Mouse (Mus musculus) kidney, adult 2 months (tissue): ENCODE measurements around the gene Csnk2a1. TPM values are rescaled to one million over a fixed set of nuclear protein-coding genes. Genes with fewer than 3 reads are reported as not detected.
A peak's percentile ranks its signal among the peaks of the same experiment; 100 is the strongest.
"Not testable (repeated sequence)": the region's sequence is repeated elsewhere in the genome, so short reads cannot be mapped to it uniquely, and the experiment has no call there.

ENCODE experiments used
- DNase-seq: peaks from one replicate; pipeline ENCODE4 v3.0.0; 2021
- H3K27ac ChIP-seq: fragments of 200-500 bp; 2 replicates; pipeline ENCODE4 v1.5.1; 2012; ENCODE audit warnings: low read depth, low read length, control low read depth, inconsistent platforms; ENCODE audit not compliant: insufficient read depth
- H3K27me3 ChIP-seq: fragments of 200-500 bp; replicated peaks from 2 replicates; pipeline ENCODE4 v1.6.1; 2012; ENCODE audit warnings: mild to moderate bottlenecking, moderate library complexity, low read length, inconsistent platforms; ENCODE audit not compliant: control insufficient read depth, insufficient read depth
- H3K36me3 ChIP-seq: fragments of 200-500 bp; 2 replicates; pipeline ENCODE4 v1.6.1; 2012; ENCODE audit warnings: mild to moderate bottlenecking, moderate library complexity, low read length, inconsistent platforms; ENCODE audit not compliant: control insufficient read depth, insufficient read depth
- H3K4me1 ChIP-seq: fragments of 200-500 bp; 2 replicates; pipeline ENCODE4 v1.6.1; 2011; ENCODE audit warnings: low read length; ENCODE audit not compliant: control insufficient read depth, insufficient read depth
- H3K4me3 ChIP-seq: fragments of 200-500 bp; 2 replicates; pipeline ENCODE4 v1.5.1; 2011; ENCODE audit warnings: mild to moderate bottlenecking, low read depth, low read length, control low read depth; ENCODE audit not compliant: insufficient read depth
- CTCF ChIP-seq: fragments of 200-500 bp; conservative IDR thresholded peaks from 2 replicates; pipeline ENCODE4 v1.5.1; 2011; ENCODE audit warnings: low read depth, mild to moderate bottlenecking, control low read depth, low read length, moderate library complexity, mixed read lengths; ENCODE audit not compliant: insufficient read depth, insufficient read length
- POLR2A ChIP-seq: fragments of 200-500 bp; IDR thresholded peaks from one replicate; pipeline ENCODE4 v1.6.1; 2011; ENCODE audit warnings: low read depth, low read length, control low read depth
- WGBS: fragments of 180-500 bp; shearing (Covaris S2); methylation state at CpG from one replicate; pipeline ENCODE4 v1.1.7; 2018; 5-methylcytosine and 5-hydroxymethylcytosine counted together
- polyA plus RNA-seq: library from polyadenylated mRNA; depleted of rRNA; stranded (reverse); fragments of >200 nt; gene quantifications from 2 replicates; pipeline ENCODE4 v1.2.3, GENCODE M21; 2012

Csnk2a1 gene
- polyA plus RNA-seq, 1 experiment = 35.0 TPM

GRCm38 (mm10) chr2:152197301-152197712, 29.3 kb upstream of the Csnk2a1 start:
- Histone ChIP-seq H3K27me3 (no peaks in the 10 kb centered on the region), H3K27ac (no peak overlapping the region), H3K4me1 (no peaks in the 10 kb centered on the region), H3K36me3 (no peaks in the 10 kb centered on the region), H3K4me3 (no peak overlapping the region)
- TF ChIP-seq CTCF (peak; percentile 85), POLR2A (no peak)
- 47% methylated on average over 10 of the region's 10 CpGs for WGBS
- peak; percentile 81 for DNase-seq

GRCm38 (mm10) chr2:152206139-152206538, 20.5 kb upstream of the Csnk2a1 start:
- 86% methylated on average over 7 of the region's 9 CpGs for WGBS
- not testable (repeated sequence) for H3K4me1 ChIP-seq, H3K36me3 ChIP-seq, H3K27ac ChIP-seq, DNase-seq, H3K4me3 ChIP-seq, H3K27me3 ChIP-seq

DNA sequence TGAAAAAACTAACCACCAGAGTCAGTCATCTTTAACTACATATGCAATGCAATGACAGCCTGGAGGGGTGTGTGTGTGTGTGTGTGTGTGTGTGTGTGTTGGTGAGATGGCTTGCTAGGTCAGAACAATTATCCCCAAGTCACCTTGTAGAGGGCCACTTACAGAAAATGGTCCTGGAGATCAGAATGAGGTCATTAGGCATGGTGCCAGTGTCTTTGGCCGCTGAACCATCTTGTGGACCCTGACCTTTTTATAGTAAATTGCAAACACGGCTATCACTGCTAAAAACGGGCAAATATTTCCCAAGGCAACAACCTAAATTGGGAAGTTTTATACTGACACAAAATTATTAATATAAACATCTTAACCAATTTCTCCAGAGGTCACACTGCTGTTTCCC, 14.8 kb upstream of the Csnk2a1 start:
- Histone ChIP-seq H3K27ac (no peak overlapping the region), H3K36me3 (no peaks in the 10 kb centered on the region), H3K4me1 (no peaks in the 10 kb centered on the region; the same call in 1 of the 2 replicates), H3K27me3 (no peaks in the 10 kb centered on the region), H3K4me3 (no peak overlapping the region)
- WGBS = 38% methylated on average over 3 of the region's 3 CpGs
- DNase-seq = peak; percentile 70
- TF ChIP-seq POLR2A (no peak), CTCF (no peak)

GRCm38 (mm10) chr2:152216975-152217374, 9.7 kb upstream of the Csnk2a1 start:
- Histone ChIP-seq H3K4me1 (peaks cover 2% of the 10 kb centered on the region; the same call in 1 of the 2 replicates), H3K4me3 (no peak overlapping the region), H3K27ac (no peak overlapping the region), H3K36me3 (no peaks in the 10 kb centered on the region), H3K27me3 (no peaks in the 10 kb centered on the region)
- DNase-seq = peak; percentile 53
- TF ChIP-seq CTCF (no peak), POLR2A (no peak)
- 43% methylated on average over 1 of the region's 1 CpGs for WGBS

- no peaks in the 10 kb centered on the region for H3K36me3 ChIP-seq
- WGBS = 77% methylated on average over 8 of the region's 8 CpGs
- TF ChIP-seq POLR2A (no peak), CTCF (no peak)
These were observed 2.9 kb upstream of the Csnk2a1 start for GRCm38 (mm10) chr2:152223521-152224300.

GRCm38 (mm10) chr2:152225536-152225935, 1.1 kb upstream of the Csnk2a1 start:
- no peak for DNase-seq
- H3K4me1 ChIP-seq = peaks cover 12% of the 10 kb centered on the region
- no peak overlapping the region for H3K4me3 ChIP-seq
- no peak for TF ChIP-seq CTCF
- TF ChIP-seq POLR2A = no peak
- no peaks in the 10 kb centered on the region for H3K27me3 ChIP-seq
- 73% methylated on average over 7 of the region's 7 CpGs for WGBS
- no peak overlapping the region for H3K27ac ChIP-seq
- H3K36me3 ChIP-seq = no peaks in the 10 kb centered on the region

More at GRCm38 (mm10) chr2:152223521-152224300, 2.9 kb upstream of the Csnk2a1 start:
- Histone ChIP-seq H3K27ac (no peak overlapping the region), H3K4me1 (peaks cover 8% of the 10 kb centered on the region), H3K4me3 (no peak overlapping the region), H3K27me3 (no peaks in the 10 kb centered on the region)
- no peak for DNase-seq

GRCm38 (mm10) chr2:152227051-152227481, 427 bp downstream of the Csnk2a1 start:
- H3K27ac ChIP-seq = peak overlapping the region; percentile 100
- peaks cover 12% of the 10 kb centered on the region for H3K4me1 ChIP-seq
- 1% methylated on average over 38 of the region's 38 CpGs for WGBS
- peak; percentile 74 for DNase-seq
- no peaks in the 10 kb centered on the region for H3K36me3 ChIP-seq
- TF ChIP-seq POLR2A = no peak
- no peak for TF ChIP-seq CTCF
- no peaks in the 10 kb centered on the region for H3K27me3 ChIP-seq
- peak overlapping the region; percentile 99 for H3K4me3 ChIP-seq
